Mouse (Mus musculus) erythroblast, embryonic 14.5 days (primary cell): ENCODE results near the gene Olig1. TPM values are rescaled to one million over a fixed set of nuclear protein-coding genes. Genes with fewer than 3 reads are reported as not detected.

Source experiments
- H3K27me3 ChIP-seq: 2 replicates; pipeline ENCODE4 v1.6.1; 2012; ENCODE audit warnings: inconsistent platforms; ENCODE audit not compliant: control insufficient read depth
- H3K36me3 ChIP-seq: 2 replicates; pipeline ENCODE4 v1.6.1; 2012; ENCODE audit warnings: mild to moderate bottlenecking, inconsistent platforms; ENCODE audit not compliant: control insufficient read depth
- H3K4me1 ChIP-seq: 2 replicates; pipeline ENCODE4 v1.6.1; 2012; ENCODE audit warnings: inconsistent platforms; ENCODE audit not compliant: control insufficient read depth
- H3K4me3 ChIP-seq: replicated peaks from 2 replicates; pipeline ENCODE3; 2012; ENCODE audit warnings: moderate library complexity, mild to moderate bottlenecking, inconsistent platforms
- H3K9me3 ChIP-seq: 2 replicates; pipeline ENCODE4 v1.6.1; 2012; ENCODE audit warnings: low read length, inconsistent platforms, mixed read lengths; ENCODE audit not compliant: control insufficient read depth
- GATA1 ChIP-seq: IDR thresholded peaks from 2 replicates; pipeline ENCODE4 v1.6.1; 2012; ENCODE audit warnings: low read length, inconsistent platforms, mixed read lengths
- TAL1 ChIP-seq: IDR thresholded peaks from 3 replicates; pipeline ENCODE4 v1.6.1; 2012; ENCODE audit warnings: low read length, inconsistent platforms, mixed read lengths
- polyA plus RNA-seq: library from polyadenylated mRNA; stranded (reverse); fragments of >175 nt; gene quantifications from 2 replicates; pipeline ENCODE4 v1.2.3, GENCODE M21; 2012

Olig1 gene
- polyA plus RNA-seq, 1 experiment: not detected

- peaks cover 82% of the 10 kb centered on the region for H3K27me3 ChIP-seq
- no peaks in the 10 kb centered on the region for H3K36me3 ChIP-seq
- no peak for TF ChIP-seq TAL1
- TF ChIP-seq GATA1: no peak
- H3K4me3 ChIP-seq: no peak overlapping the region
- H3K9me3 ChIP-seq: no peaks in the 10 kb centered on the region
- H3K4me1 ChIP-seq: no peaks in the 10 kb centered on the region
Observed at GRCm38 (mm10) chr16:91268724-91269452, 684 bp upstream of the Olig1 start.

GRCm38 (mm10) chr16:91270212-91270971, 820 bp downstream of the Olig1 start:
- H3K27me3 ChIP-seq: peaks cover 93% of the 10 kb centered on the region
- H3K36me3 ChIP-seq: no peaks in the 10 kb centered on the region
- H3K9me3 ChIP-seq: no peaks in the 10 kb centered on the region
- H3K4me1 ChIP-seq: no peaks in the 10 kb centered on the region
- no peak for TF ChIP-seq GATA1
- TF ChIP-seq TAL1: no peak
- no peak overlapping the region for H3K4me3 ChIP-seq

GRCm38 (mm10) chr16:91270982-91271549, 1.5 kb downstream of the Olig1 start:
- TF ChIP-seq TAL1: no peak
- no peak for TF ChIP-seq GATA1
- Histone ChIP-seq H3K4me1 (no peaks in the 10 kb centered on the region), H3K36me3 (no peaks in the 10 kb centered on the region), H3K27me3 (peaks cover 91% of the 10 kb centered on the region), H3K9me3 (no peaks in the 10 kb centered on the region), H3K4me3 (no peak overlapping the region)

GRCm38 (mm10) chr16:91271634-91272033, 2.1 kb downstream of the Olig1 start:
- H3K4me1 ChIP-seq: no peaks in the 10 kb centered on the region
- no peaks in the 10 kb centered on the region for H3K36me3 ChIP-seq
- H3K9me3 ChIP-seq: no peaks in the 10 kb centered on the region
- H3K27me3 ChIP-seq: peaks cover 86% of the 10 kb centered on the region
- H3K4me3 ChIP-seq: no peak overlapping the region
- TF ChIP-seq TAL1: no peak
- TF ChIP-seq GATA1: no peak

GRCm38 (mm10) chr16:91280516-91280915, 10.9 kb downstream of the Olig1 start:
- Histone ChIP-seq H3K4me1 (no peaks in the 10 kb centered on the region), H3K27me3 (peaks cover 11% of the 10 kb centered on the region), H3K9me3 (no peaks in the 10 kb centered on the region), H3K4me3 (no peak overlapping the region), H3K36me3 (no peaks in the 10 kb centered on the region)
- TF ChIP-seq GATA1: no peak
- TF ChIP-seq TAL1: no peak

- Histone ChIP-seq H3K9me3 (peaks cover 3% of the 10 kb centered on the region; the same call in 1 of the 2 replicates), H3K4me1 (no peaks in the 10 kb centered on the region), H3K27me3 (peaks cover 4% of the 10 kb centered on the region), H3K36me3 (no peaks in the 10 kb centered on the region), H3K4me3 (no peak overlapping the region)
- TF ChIP-seq GATA1 (no peak), TAL1 (no peak)
Observed at GRCm38 (mm10) chr16:91292080-91292479, 22.5 kb downstream of the Olig1 start.

- H3K4me3 ChIP-seq: no peak overlapping the region
- no peaks in the 10 kb centered on the region for H3K4me1 ChIP-seq
- H3K27me3 ChIP-seq: peaks cover 4% of the 10 kb centered on the region
- no peaks in the 10 kb centered on the region for H3K36me3 ChIP-seq
- no peak for TF ChIP-seq GATA1
- no peak for TF ChIP-seq TAL1
- peaks cover 3% of the 10 kb centered on the region; the same call in 1 of the 2 replicates for H3K9me3 ChIP-seq
Observed at GRCm38 (mm10) chr16:91292719-91293333, 23.3 kb downstream of the Olig1 start.

GRCm38 (mm10) chr16:91297726-91298125, 28.2 kb downstream of the Olig1 start:
- peaks cover 3% of the 10 kb centered on the region; the same call in 1 of the 2 replicates for H3K9me3 ChIP-seq
- TF ChIP-seq GATA1 (no peak), TAL1 (no peak)
- no peaks in the 10 kb centered on the region for H3K4me1 ChIP-seq
- no peaks in the 10 kb centered on the region; the same call in 1 of the 2 replicates for H3K27me3 ChIP-seq
- no peaks in the 10 kb centered on the region for H3K36me3 ChIP-seq
- no peak overlapping the region for H3K4me3 ChIP-seq

GRCm38 (mm10) chr16:91299412-91299811, 29.8 kb downstream of the Olig1 start:
- Histone ChIP-seq H3K4me1 (no peaks in the 10 kb centered on the region), H3K36me3 (no peaks in the 10 kb centered on the region), H3K4me3 (no peak overlapping the region), H3K27me3 (peaks cover 4% of the 10 kb centered on the region), H3K9me3 (peaks cover 3% of the 10 kb centered on the region; the same call in 1 of the 2 replicates)
- TF ChIP-seq TAL1 (no peak), GATA1 (no peak)
